Mouse (Mus musculus) liver, adult 2 months (tissue): ENCODE measurements around the gene Mcidas.

Experiments
- CTCF ChIP-seq: fragments of 200-500 bp; IDR thresholded peaks from 2 replicates; pipeline ENCODE4 v1.5.1; 2011; ENCODE audit warnings: low read depth, low read length, control low read depth
- POLR2A ChIP-seq: fragments of 200-500 bp; IDR thresholded peaks from 2 replicates; pipeline ENCODE4 v1.6.1; 2011; ENCODE audit warnings: low read length, control low read depth; ENCODE audit not compliant: insufficient read depth; ENCODE audit errors: extremely low read depth

DNA sequence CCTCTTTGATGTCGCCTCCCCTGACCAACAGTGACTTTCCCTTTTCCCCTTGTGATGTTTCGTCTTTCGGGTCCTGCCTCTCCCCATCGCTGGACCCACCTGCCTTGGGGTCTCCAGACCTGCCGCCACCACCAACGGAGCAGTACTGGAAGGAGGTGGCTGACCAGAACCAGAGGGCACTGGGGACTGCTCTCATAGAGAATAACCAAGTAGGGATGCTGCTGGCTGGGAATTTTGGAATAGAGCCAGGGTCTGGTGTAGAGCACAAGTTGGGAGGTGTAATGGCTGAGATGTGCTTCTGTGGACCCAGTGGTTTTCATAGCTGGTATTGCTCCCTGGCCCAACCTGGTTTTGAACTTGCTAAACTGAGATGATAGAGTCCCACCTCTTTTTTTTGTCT is 3.7 kb downstream of the Mcidas start:
- TF ChIP-seq POLR2A (no peak), CTCF (no peak)
